Mouse (Mus musculus) layer of hippocampus, adult 11-12 months (tissue): ENCODE measurements at regions not wholly inside any gene's neighbourhood (a gene's known extent, or its start where the extent isn't known, plus 50 kb on each side); places are given as distances from the start of the nearest gene placed in this dataset.

Source experiments
- DNase-seq: peaks from one replicate; pipeline ENCODE4 v3.0.0; 2022; ENCODE audit warnings: low spot score

DNA sequence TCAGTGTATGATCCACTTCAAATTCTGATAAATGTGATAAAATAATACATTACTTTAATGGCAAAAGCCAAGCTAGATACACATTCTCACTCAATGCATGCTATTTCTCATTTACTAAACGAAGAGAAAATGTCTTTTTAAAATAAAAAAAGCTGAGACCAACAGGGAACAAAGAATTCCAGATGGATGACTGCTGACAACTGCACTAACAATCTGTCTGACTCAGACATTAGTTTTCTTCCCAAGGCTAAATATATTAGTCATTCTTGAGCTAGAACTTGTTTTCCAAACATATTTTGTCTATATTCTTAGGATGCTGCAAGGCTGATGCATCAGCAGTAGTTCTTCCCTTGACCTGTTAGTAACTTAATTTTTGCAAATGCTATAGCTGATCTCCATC is 1008.2 kb downstream of the Sis start:
- DNase-seq, result peak; percentile 30

DNA sequence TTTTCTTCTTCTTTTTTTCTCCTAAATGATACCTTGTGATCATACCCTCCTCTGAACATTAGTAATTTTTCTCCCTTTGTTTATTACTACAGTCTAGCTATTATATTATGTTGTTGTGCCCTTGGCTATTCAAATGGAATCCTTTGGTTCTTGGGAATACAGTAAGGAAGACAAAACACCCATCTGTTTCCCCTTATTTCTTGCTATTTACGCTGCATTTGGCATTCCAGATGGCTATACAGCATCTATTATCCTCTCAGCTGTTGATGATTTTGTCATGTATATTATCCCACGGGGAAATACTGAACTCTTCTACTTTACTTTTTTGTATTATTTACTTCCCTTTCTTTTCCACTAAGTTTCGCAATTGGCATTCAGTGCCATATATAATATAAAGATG is 1047.8 kb downstream of the Sis start:
- DNase-seq, result no peak

DNA sequence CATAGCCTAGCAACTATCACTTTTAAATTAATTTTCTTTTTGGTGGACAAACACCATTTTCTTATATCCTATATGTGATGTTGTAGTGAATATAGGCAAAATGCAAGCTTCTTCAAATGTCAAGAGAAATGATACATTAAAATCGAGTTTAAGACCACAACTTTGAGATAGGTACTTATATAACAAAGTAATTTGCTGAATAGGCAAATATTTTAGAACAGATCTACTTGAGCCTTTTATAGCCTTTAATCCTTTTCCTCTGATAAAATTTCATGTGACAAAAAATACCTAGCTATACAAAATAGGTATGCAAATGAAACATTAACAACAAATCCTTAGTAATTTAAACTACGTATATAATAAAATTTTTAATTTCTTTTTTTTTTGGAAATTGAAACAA is 1053.9 kb downstream of the Sis start:
- DNase-seq, result no peak

DNA sequence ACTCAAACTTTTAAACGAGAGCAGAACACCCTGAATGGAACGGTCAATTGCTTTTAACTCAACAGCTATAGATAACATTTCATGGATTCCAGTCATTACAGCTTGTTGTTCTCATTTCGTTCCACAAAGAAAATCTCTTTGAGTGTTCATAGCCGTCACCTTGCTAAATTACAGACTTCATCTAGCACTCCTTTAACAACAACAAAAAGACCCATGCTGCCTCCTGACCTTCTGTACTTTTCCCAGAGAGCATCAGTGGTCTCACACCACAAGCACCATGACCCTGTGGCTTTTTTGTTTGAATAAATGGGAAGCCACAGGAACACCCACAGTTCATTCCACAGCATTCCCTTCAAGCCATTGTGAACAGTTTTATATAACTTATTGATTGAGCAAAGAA is 1058.4 kb downstream of the Sis start:
- DNase-seq, result no peak

DNA sequence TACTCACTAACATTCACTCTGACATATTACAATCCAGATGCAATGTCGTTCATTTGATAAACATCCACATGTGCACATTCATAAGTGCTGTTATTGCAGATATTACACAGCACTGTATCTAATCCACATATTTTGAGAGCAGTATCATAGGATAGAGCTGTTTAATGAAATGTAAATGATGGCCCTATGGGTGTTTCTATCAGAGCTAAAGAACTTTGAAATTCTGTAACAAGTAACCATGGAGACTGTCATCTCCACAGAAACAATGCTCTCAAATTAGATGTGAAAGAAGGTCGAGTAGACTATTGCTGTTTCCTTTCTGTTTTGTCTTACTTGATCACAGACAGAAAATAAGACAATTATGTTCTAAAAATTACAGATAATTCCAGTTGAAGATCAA is 1103.0 kb downstream of the Sis start:
- DNase-seq, result no peak

DNA sequence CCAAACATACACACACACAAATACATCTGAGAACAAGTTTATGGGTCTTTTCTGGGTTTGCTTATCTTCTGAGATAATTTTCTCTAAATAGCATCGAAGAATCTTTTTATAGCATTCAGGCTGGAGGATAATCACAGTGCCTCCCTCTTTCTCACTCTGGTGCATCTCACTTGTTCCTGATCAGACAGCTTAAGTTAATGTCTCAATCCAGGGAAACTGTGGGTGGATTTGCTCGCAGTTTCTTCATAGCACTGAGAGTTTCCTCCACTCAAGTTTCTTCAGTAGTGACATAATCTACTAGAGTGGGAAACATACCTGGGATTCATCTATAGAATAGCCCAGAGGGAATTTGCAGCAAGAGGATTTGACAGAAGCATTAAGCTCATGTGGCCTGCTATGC is 1131.6 kb downstream of the Sis start:
- no peak for DNase-seq
